Mouse (Mus musculus): Measurements from ENCODE around the gene Sgsm1. TPM values are rescaled to one million over a fixed set of nuclear protein-coding genes. Genes with fewer than 3 reads are reported as not detected.

The Sgsm1 gene
- polyA plus RNA-seq (2014; fragmentation: Illumina TruSeq; extraction: RNeasy Lipid Tissue Mini Kit (QIAGEN cat#74804); ENCODE audit: low read depth, low replicate concordance) = 1.8 TPM

DNA sequence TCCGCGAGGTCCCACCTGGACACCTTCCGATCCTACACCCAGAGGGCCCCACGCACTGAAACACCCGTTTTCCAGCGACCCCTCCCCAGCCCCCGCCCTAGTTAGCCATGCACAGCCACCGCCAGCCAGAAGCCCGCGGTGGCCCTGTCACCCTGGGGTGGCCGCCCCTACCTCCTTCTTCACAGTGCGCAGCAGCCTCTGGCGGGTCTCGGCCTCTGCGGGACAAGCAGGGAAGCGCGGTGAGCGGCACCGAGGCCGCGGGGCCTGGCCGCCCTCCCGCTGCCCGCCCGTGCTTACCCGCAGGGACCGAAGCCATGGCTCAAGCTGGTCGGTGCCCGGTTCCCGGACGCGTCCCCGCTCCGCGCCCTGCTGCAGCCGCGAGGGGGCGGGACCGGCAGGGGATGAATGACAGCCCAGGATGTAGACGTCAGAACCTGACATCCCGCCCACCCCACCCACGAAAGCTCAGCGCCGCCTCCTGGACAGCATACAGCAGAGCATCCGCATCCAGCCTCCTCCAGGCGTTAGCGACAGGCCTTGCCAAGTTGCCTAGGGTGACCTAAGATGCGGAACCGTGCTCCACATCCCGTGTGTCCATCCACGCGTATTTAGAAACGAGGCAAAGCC, at the start of gene Sgsm1:
Gene Sgsm1 (minus strand): TSS at position 410 of the 627 bp plus-strand sequence.

DNA sequence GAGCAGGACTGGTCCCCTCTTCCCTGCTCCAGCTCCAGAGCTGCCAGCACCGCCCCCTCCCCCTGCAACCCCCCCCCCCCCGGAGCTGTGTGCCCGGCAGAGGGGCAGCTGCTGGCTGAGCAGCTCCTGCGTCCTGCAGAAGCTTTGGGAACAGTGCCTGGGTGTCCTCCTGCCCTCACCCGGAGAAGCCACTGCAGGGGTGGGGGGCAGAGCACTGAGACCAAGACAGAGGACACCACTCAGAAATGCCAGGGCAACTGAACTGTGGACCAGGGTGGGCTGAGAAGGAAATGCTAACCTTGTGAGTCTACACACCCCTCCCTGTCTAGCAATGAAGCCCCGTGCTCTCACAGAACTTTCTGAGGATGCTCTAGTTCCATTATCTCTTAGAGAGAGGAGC, 46.6 kb upstream of the Sgsm1 start, which contains the start of gene Aym1:
Gene Aym1 (plus strand): TSS at position 109 of the 400 bp plus-strand sequence.

DNA sequence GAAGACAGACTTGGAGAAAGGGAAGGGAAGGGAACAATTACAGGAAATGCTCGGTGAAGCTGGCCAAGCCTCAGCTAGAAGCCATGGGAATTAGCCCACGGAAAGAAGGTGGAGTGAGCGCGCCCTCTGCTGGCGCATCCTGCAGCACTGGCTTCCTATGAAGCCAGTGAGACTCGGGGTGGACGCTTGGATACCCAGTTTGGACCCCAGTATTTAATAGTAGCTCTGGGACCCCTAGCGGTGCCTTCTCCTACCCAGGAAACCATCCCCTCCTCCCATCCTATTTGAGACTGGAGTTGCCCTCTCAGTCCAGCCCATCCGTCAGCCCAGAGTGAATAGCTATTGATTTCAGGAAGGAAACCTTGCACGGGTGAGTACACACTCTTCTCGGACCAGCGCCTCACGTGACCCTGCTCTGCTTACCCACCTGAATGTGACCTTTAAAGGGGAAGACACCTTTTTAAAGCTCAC, 83.9 kb downstream of the Sgsm1 start, which contains the start of gene Tmem211:
Gene Tmem211 (plus strand): TSS at position 278 of the 471 bp plus-strand sequence.

DNA sequence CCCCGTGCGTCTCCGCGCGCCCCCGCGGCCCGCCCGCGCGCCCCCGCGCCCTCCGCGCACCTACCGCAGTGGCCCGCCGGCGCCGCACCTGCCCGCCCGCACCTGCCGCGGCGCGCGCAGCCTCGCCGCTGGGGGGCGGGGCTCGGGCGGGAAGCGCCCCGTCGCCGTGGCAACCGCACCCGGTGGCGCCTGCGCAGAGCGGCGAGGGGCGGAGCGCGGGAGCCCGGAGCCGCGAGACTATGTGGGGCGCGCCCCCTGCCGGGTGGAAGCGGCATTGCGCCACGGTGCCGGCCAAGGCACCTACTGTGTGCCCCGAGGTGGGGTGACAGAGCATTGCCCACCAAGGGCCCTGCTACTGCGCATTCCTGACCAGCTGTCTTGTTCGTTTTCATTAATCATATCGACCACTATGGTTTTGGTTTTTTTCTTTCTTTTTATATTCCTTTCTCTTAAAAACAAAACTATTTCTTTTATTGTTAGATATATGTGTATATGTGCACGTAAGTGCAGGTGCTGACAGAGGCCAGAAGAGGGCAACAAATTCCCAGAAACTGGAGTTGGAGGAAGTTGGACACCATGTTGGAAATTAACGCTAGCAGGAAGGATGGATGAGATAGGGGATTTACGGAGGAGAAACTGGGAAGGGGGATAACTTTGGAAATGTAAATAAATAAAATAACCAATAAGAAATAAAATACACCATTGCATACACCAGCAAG, 89.3 kb downstream of the Sgsm1 start, which contains the start of gene 2900026A02Rik:
Gene 2900026A02Rik (minus strand): TSS at position 90 of the 719 bp plus-strand sequence.

Other genes with a start within 250 kb of the Sgsm1 start
- not detected for gene Crybb2, start 240.7 kb downstream of the Sgsm1 start, polyA plus RNA-seq (2014; fragmentation: Illumina TruSeq; extraction: RNeasy Lipid Tissue Mini Kit (QIAGEN cat#74804); ENCODE audit: low read depth, low replicate concordance)
- 0.73 TPM for gene Crybb3, start 229.2 kb downstream of the Sgsm1 start, polyA plus RNA-seq (2014; fragmentation: Illumina TruSeq; extraction: RNeasy Lipid Tissue Mini Kit (QIAGEN cat#74804); ENCODE audit: low read depth, low replicate concordance)
- 25.7 TPM for gene 2900026A02Rik, start 89.5 kb downstream of the Sgsm1 start, polyA plus RNA-seq (2014; fragmentation: Illumina TruSeq; extraction: RNeasy Lipid Tissue Mini Kit (QIAGEN cat#74804); ENCODE audit: low read depth, low replicate concordance)
- not detected for gene Tmem211, start 83.9 kb downstream of the Sgsm1 start, polyA plus RNA-seq (2014; fragmentation: Illumina TruSeq; extraction: RNeasy Lipid Tissue Mini Kit (QIAGEN cat#74804); ENCODE audit: low read depth, low replicate concordance)
- not detected for gene Aym1, start 46.5 kb upstream of the Sgsm1 start, polyA plus RNA-seq (2014; fragmentation: Illumina TruSeq; extraction: RNeasy Lipid Tissue Mini Kit (QIAGEN cat#74804); ENCODE audit: low read depth, low replicate concordance)
- 1.0 TPM for gene Wscd2, start 179.5 kb upstream of the Sgsm1 start, polyA plus RNA-seq (2014; fragmentation: Illumina TruSeq; extraction: RNeasy Lipid Tissue Mini Kit (QIAGEN cat#74804); ENCODE audit: low read depth, low replicate concordance)

Measured in sigmoid colon, adult 10 weeks (tissue).